Mouse (Mus musculus) liver (tissue): ENCODE measurements around the gene Sergef.

Source experiments
- DNase-seq: peaks from one replicate; pipeline ENCODE4 v3.0.0-alpha.2; 2020; ENCODE audit warnings: mixed read lengths

Sergef gene

GRCm38 (mm10) chr7:46399676-46400075 is 239.9 kb downstream of the Sergef start:
- no peak for DNase-seq

DNA sequence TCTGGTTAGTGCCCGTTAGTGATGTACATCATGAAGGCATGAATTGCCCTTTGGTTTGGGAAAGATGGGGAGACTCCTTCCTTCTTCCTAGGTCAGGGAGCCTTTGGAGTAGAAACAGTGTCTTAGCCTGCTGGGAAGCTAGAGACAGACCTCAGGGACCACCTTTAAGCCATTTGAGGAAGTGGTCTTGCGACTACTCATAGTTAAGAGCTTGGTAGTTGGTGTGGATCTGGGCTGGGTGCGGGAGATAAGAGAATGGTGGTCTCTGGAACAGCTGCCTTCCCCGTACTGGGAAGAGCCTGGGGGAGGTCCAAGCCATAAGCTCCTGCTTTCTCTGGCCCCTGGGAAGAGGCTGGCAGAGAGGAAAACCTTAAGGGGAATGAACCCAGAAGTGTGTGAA is 241.0 kb downstream of the Sergef start:
- DNase-seq, result no peak

DNA sequence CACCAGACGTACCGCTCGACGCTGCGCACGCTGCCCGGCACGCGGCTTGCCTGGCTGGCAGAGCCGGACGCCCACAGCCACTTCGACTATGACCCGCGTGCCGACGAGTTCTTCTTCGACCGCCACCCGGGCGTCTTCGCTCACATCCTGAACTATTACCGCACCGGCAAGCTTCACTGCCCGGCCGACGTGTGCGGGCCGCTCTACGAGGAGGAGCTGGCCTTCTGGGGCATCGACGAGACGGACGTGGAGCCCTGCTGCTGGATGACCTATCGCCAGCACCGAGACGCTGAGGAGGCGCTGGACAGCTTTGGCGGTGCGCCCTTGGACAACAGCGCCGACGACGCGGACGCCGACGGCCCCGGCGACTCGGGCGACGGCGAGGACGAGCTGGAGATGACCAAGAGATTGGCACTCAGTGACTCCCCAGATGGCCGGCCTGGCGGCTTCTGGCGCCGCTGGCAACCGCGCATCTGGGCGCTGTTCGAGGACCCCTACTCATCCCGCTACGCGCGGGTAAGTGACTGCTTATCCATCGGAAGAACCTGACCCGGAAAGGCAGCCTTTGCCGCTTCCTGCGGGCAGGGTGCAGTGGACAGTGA is 241.8 kb downstream of the Sergef start:
- DNase-seq, result no peak

GRCm38 (mm10) chr7:46396928-46397731 is 242.5 kb downstream of the Sergef start:
- no peak for DNase-seq

- peak; percentile 69 for DNase-seq
These were observed 243.2 kb downstream of the Sergef start, which contains the start of gene Kcnc1 for GRCm38 (mm10) chr7:46396231-46396927. Gene Kcnc1, plus strand, starts transcription at chr7:46396497.

GRCm38 (mm10) chr7:46395571-46395970 is 244.0 kb downstream of the Sergef start:
- DNase-seq, result no peak

GRCm38 (mm10) chr7:46394933-46395332 is 244.7 kb downstream of the Sergef start:
- DNase-seq, result no peak

DNA sequence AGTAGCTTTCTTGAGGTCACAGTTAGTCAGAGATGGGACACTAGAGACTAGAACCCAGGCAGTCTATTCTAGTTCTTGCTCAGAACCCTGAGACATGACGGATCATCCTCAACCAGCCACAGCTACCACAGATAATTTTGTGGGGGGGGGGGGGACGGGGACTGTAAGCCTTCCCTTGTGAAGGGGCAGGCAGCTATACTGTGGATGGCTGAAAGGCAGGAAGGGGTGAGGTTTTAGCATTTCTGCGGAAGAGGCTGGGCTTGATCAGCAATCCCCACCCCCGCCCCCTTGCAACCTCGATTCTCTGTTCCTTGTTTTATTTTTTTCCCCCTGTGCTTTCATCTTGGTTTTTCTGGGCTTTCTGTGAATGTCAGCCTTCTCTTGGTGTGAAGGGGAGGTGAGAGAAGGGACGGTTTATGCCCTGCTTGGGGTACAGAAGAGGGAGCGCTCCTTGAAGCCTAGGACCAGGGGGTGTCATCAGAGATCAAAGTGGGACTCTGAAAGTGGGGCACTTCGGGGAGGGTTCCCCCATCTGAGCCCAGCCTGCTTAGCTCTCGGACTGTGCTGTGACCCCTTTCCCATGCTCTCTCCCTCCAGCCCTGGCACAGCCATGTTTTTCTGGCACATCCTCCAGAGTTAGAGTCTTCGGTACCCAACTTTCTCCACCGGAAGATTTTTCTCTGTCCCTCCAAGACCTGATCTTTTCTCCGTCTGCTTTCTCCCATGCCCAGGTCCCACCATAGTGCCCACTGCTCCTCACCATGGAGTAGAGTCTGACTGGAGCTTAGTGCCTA is 245.7 kb downstream of the Sergef start:
- DNase-seq, result no peak
